9 mouse cellular contexts compared by ENCODE assay signal in genomic region chr11:69991711-69992110, GRCm38 (mm10). TPM values are rescaled to one million over a fixed set of nuclear protein-coding genes. Genes with fewer than 3 reads are reported as not detected.
DNase-seq lines count a peak whose midpoint lies in the region; ATAC-seq and TF ChIP-seq lines count a peak whose summit lies in the region.
"Had no signal": no experiment of that assay in that cellular context is flagged by ENCODE, and none has a peak within 500 bp of the region (broad histone marks: within the 10 kb centered on the region; RNA-seq: fewer than 3 reads in every experiment).

No protein-coding gene starts in this region.

- peak overlapping the region; percentile 88 for H3K27ac ChIP-seq in kidney, adult 2 months (ENCODE audit: insufficient read depth, low read depth, low read length)
- peak overlapping the region; percentile 84 for H3K27ac ChIP-seq in bone marrow macrophage, adult 2 months (ENCODE audit: insufficient read depth, low read depth, low read length)
- peak overlapping the region; percentile 92 for H3K27ac ChIP-seq in hindbrain, embryonic 14.5 days
- H3K27ac ChIP-seq in midbrain, embryonic 12.5 days (replicated peaks), result peak overlapping the region; percentile 92

- peak overlapping the region; percentile 70 for H3K4me2 ChIP-seq in hindbrain, embryonic 14.5 days (replicated peaks)
- H3K4me2 ChIP-seq in midbrain, embryonic 12.5 days (replicated peaks), result peak overlapping the region; percentile 80

- intact Hi-C loops in left cerebral cortex, postnatal 14 days (cut with DNase I), result no loop called here

- DNase-seq in kidney, adult 2 months, result no peak
- no peak for DNase-seq in kidney, adult 8-10 months
- DNase-seq in hindbrain, embryonic 14.5 days (ENCODE audit: low spot score), result no peak
- DNase-seq in Muller cell, postnatal 12 days (ENCODE audit: inconsistent ontology term), result no peak
- DNase-seq in left cerebral cortex, postnatal 14 days (ENCODE audit: low spot score in 2 of 2), result no peak
- no peak for DNase-seq in gastrocnemius, postnatal 25 days

- H3K9ac ChIP-seq in hindbrain, embryonic 14.5 days, result peak overlapping the region; percentile 91
- peak overlapping the region; percentile 94 for H3K9ac ChIP-seq in midbrain, embryonic 12.5 days (replicated peaks)

- peaks cover 3% of the 10 kb centered on the region; the same call in 1 of the 2 replicates for H3K4me1 ChIP-seq in kidney, adult 2 months (ENCODE audit: control insufficient read depth, insufficient read depth, low read length)
- peaks cover 18% of the 10 kb centered on the region for H3K4me1 ChIP-seq in bone marrow macrophage, adult 2 months (ENCODE audit: control insufficient read depth, insufficient read depth, low read length)
- H3K4me1 ChIP-seq in hindbrain, embryonic 14.5 days (replicated peaks; ENCODE audit: control insufficient read depth, insufficient read depth, low read length), result peaks cover 9% of the 10 kb centered on the region
- H3K4me1 ChIP-seq in midbrain, embryonic 12.5 days, result peaks cover 19% of the 10 kb centered on the region

- H3K36me3 ChIP-seq in kidney, adult 2 months (ENCODE audit: control insufficient read depth, insufficient read depth, low read length), result peaks cover 2% of the 10 kb centered on the region; the same call in 1 of the 2 replicates
- peaks cover 56% of the 10 kb centered on the region for H3K36me3 ChIP-seq in hindbrain, embryonic 14.5 days (replicated peaks; ENCODE audit: control insufficient read depth, insufficient read depth)
- peaks cover 51% of the 10 kb centered on the region for H3K36me3 ChIP-seq in midbrain, embryonic 12.5 days

- TF ChIP-seq POLR2A in kidney, adult 2 months (IDR thresholded peaks at IDR 0.05; ENCODE audit: low read depth, low read length), result no peak
- TF ChIP-seq POLR2A in bone marrow macrophage, adult 2 months (IDR thresholded peaks at IDR 0.05; ENCODE audit: borderline replicate concordance, low read depth, low read length), result no peak

- no peaks in the 10 kb centered on the region for H3K9me3 ChIP-seq in hindbrain, embryonic 14.5 days (ENCODE audit: control insufficient read depth, low read length)
- H3K9me3 ChIP-seq in midbrain, embryonic 12.5 days, result no peaks in the 10 kb centered on the region

- WGBS in kidney, adult 2 months, result 1% methylated on average over 15 of the region's 15 CpGs
- WGBS in hindbrain, embryonic 14.5 days, result under 1% methylated on average over 15 of the region's 15 CpGs
- 0% methylated on average over 15 of the region's 15 CpGs for WGBS in midbrain, embryonic 12.5 days

- peak overlapping the region; percentile 96 for H3K4me3 ChIP-seq in kidney, adult 2 months (ENCODE audit: insufficient read depth, low read depth, low read length)
- H3K4me3 ChIP-seq in bone marrow macrophage, adult 2 months (ENCODE audit: insufficient read depth, low read length), result peak overlapping the region; percentile 88
- peak overlapping the region; percentile 78 for H3K4me3 ChIP-seq in hindbrain, embryonic 14.5 days (replicated peaks; ENCODE audit: low read length)
- peak overlapping the region; percentile 81 for H3K4me3 ChIP-seq in midbrain, embryonic 12.5 days

- ATAC-seq in hindbrain, embryonic 14.5 days (ENCODE audit: low FRiP score), result peak; percentile 13; the same call in 1 of the 2 replicates
- ATAC-seq in midbrain, embryonic 12.5 days (ENCODE audit: low FRiP score, low read depth), result 0 out of 2 replicates have a peak, but pooled peaks have one; percentile 11

- H3K27me3 ChIP-seq in kidney, adult 2 months (replicated peaks; ENCODE audit: control insufficient read depth, insufficient read depth, low read length), result no peaks in the 10 kb centered on the region
- no peaks in the 10 kb centered on the region for H3K27me3 ChIP-seq in hindbrain, embryonic 14.5 days (ENCODE audit: control insufficient read depth, insufficient read depth, low read length)
- no peaks in the 10 kb centered on the region for H3K27me3 ChIP-seq in midbrain, embryonic 12.5 days
- H3K27me3 ChIP-seq: Patski had no signal

- no peak for TF ChIP-seq CTCF in kidney, adult 2 months (conservative IDR thresholded peaks at IDR 0.05; ENCODE audit: insufficient read depth, insufficient read length, low read depth, low read length)
- TF ChIP-seq CTCF in bone marrow macrophage, adult 2 months (IDR thresholded peaks at IDR 0.05; ENCODE audit: low read depth, low read length), result no peak

RNA-seq across cellular contexts. Expression of gene Gabarap, which starts 0.8 kb away (rescaled TPM):
- polyA plus RNA-seq in kidney, adult 2 months (2012; rRNA removed), result 746 and 1,018 TPM in 2 replicates
- 1,001 and 1,002 TPM in 2 replicates for polyA plus RNA-seq in bone marrow macrophage, adult 2 months (2012; ENCODE audit: insufficient read depth, insufficient read length, missing spikeins)
- polyA plus RNA-seq in hindbrain, embryonic 14.5 days (2014; fragmentation: Nextera tagmentation; extraction: Ambion mirVana), result 624 and 628 TPM in 2 replicates
- 552 and 567 TPM in 2 replicates for polyA plus RNA-seq in midbrain, embryonic 12.5 days (2016; fragmentation: Nextera tagmentation; extraction: Ambion mirVana)
- total RNA-seq in left cerebral cortex, postnatal 14 days (2021), result 100 to 1,000 TPM; 213 to 217 TPM
- 100 to 1,000 TPM; 148 to 170 TPM for total RNA-seq in gastrocnemius, postnatal 25 days (2021)

RNA-seq across cellular contexts. Expression of gene Phf23, which starts 3.9 kb away (rescaled TPM):
- 16.0 and 21.4 TPM in 2 replicates for polyA plus RNA-seq in kidney, adult 2 months (2012; rRNA removed)
- 77.6 and 78.1 TPM in 2 replicates for polyA plus RNA-seq in bone marrow macrophage, adult 2 months (2012; ENCODE audit: insufficient read depth, insufficient read length, missing spikeins)
- 38.0 and 38.4 TPM in 2 replicates for polyA plus RNA-seq in hindbrain, embryonic 14.5 days (2014; fragmentation: Nextera tagmentation; extraction: Ambion mirVana)
- polyA plus RNA-seq in midbrain, embryonic 12.5 days (2016; fragmentation: Nextera tagmentation; extraction: Ambion mirVana), result 89.4 and 96.5 TPM in 2 replicates
- 10 to 100 TPM; 39.2 to 40.2 TPM for total RNA-seq in left cerebral cortex, postnatal 14 days (2021)
- total RNA-seq in gastrocnemius, postnatal 25 days (2021), result 10 to 100 TPM; 15.0 to 16.1 TPM

RNA-seq across cellular contexts. Expression of gene Dvl2, which starts 8.7 kb away (rescaled TPM):
- 8.5 and 9.6 TPM in 2 replicates for polyA plus RNA-seq in kidney, adult 2 months (2012; rRNA removed)
- polyA plus RNA-seq in bone marrow macrophage, adult 2 months (2012; ENCODE audit: insufficient read depth, insufficient read length, missing spikeins), result 20.4 and 25.8 TPM in 2 replicates
- polyA plus RNA-seq in hindbrain, embryonic 14.5 days (2014; fragmentation: Nextera tagmentation; extraction: Ambion mirVana), result 17.9 and 20.9 TPM in 2 replicates
- 45.3 and 49.2 TPM in 2 replicates for polyA plus RNA-seq in midbrain, embryonic 12.5 days (2016; fragmentation: Nextera tagmentation; extraction: Ambion mirVana)
- 10 to 100 TPM; 27.3 to 30.0 TPM for total RNA-seq in left cerebral cortex, postnatal 14 days (2021)
- 1 to 10 TPM; 3.7 to 4.1 TPM for total RNA-seq in gastrocnemius, postnatal 25 days (2021)

RNA-seq across cellular contexts. Expression of gene Elp5, which starts 9.4 kb away (rescaled TPM):
- 66.3 and 68.4 TPM in 2 replicates for polyA plus RNA-seq in kidney, adult 2 months (2012; rRNA removed)
- polyA plus RNA-seq in bone marrow macrophage, adult 2 months (2012; ENCODE audit: insufficient read depth, insufficient read length, missing spikeins), result 41.4 and 49.8 TPM in 2 replicates
- polyA plus RNA-seq in hindbrain, embryonic 14.5 days (2014; fragmentation: Nextera tagmentation; extraction: Ambion mirVana), result 168 and 169 TPM in 2 replicates
- 127 and 131 TPM in 2 replicates for polyA plus RNA-seq in midbrain, embryonic 12.5 days (2016; fragmentation: Nextera tagmentation; extraction: Ambion mirVana)
- total RNA-seq in left cerebral cortex, postnatal 14 days (2021), result 100 to 1,000 TPM; 103 to 107 TPM
- 10 to 100 TPM; 37.0 to 44.2 TPM for total RNA-seq in gastrocnemius, postnatal 25 days (2021)

RNA-seq across cellular contexts. Expression of gene Ctdnep1, which starts 10.8 kb away (rescaled TPM):
- polyA plus RNA-seq in kidney, adult 2 months (2012; rRNA removed), result 84.4 and 104 TPM in 2 replicates
- polyA plus RNA-seq in bone marrow macrophage, adult 2 months (2012; ENCODE audit: insufficient read depth, insufficient read length, missing spikeins), result 176 and 194 TPM in 2 replicates
- polyA plus RNA-seq in hindbrain, embryonic 14.5 days (2014; fragmentation: Nextera tagmentation; extraction: Ambion mirVana), result 25.5 and 29.4 TPM in 2 replicates
- 21.4 and 27.5 TPM in 2 replicates for polyA plus RNA-seq in midbrain, embryonic 12.5 days (2016; fragmentation: Nextera tagmentation; extraction: Ambion mirVana)
- 100 to 1,000 TPM; 115 TPM for total RNA-seq in left cerebral cortex, postnatal 14 days (2021)
- 100 to 1,000 TPM; 195 to 205 TPM for total RNA-seq in gastrocnemius, postnatal 25 days (2021)
